Mouse (Mus musculus) ES-Bruce4 (cell line): Measurements from ENCODE around the gene Arhgef16. TPM values are rescaled to one million over a fixed set of nuclear protein-coding genes. Genes with fewer than 3 reads are reported as not detected.

Experiments
- H3K27ac ChIP-seq: 2 replicates; pipeline ENCODE4 v1.5.1; 2012; ENCODE audit warnings: low read length, inconsistent platforms; ENCODE audit not compliant: insufficient read depth
- H3K27me3 ChIP-seq: 2 replicates; pipeline ENCODE4 v1.6.1; 2012; ENCODE audit warnings: mild to moderate bottlenecking, low read length, inconsistent platforms; ENCODE audit not compliant: control insufficient read depth, poor library complexity, insufficient read depth, severe bottlenecking
- H3K36me3 ChIP-seq: 2 replicates; pipeline ENCODE4 v1.6.1; 2012; ENCODE audit warnings: inconsistent platforms, mild to moderate bottlenecking, low read length, moderate library complexity; ENCODE audit not compliant: control insufficient read depth, poor library complexity, insufficient read depth, severe bottlenecking
- H3K4me1 ChIP-seq: one replicate; pipeline ENCODE4 v1.8.1; 2011; ENCODE audit warnings: low read length; ENCODE audit not compliant: control insufficient read depth, insufficient read depth
- H3K4me3 ChIP-seq: 2 replicates; pipeline ENCODE4 v1.5.1; 2011; ENCODE audit warnings: low read depth, mild to moderate bottlenecking, low read length
- H3K9ac ChIP-seq: 2 replicates; pipeline ENCODE4 v1.6.1; 2012; ENCODE audit warnings: low read depth, mild to moderate bottlenecking, inconsistent platforms; ENCODE audit not compliant: poor library complexity, severe bottlenecking
- H3K9me3 ChIP-seq: replicated peaks from 2 replicates; pipeline ENCODE4 v1.6.1; 2012; ENCODE audit warnings: mild to moderate bottlenecking, low read length, inconsistent platforms; ENCODE audit not compliant: control insufficient read depth, poor library complexity, insufficient read depth, severe bottlenecking
- CTCF ChIP-seq: IDR thresholded peaks from one replicate; pipeline ENCODE4 v1.8.1; 2011; ENCODE audit warnings: low read depth, low read length
- EP300 ChIP-seq: IDR thresholded peaks from 2 replicates; pipeline ENCODE4 v1.6.1; 2011; ENCODE audit warnings: low read depth, low read length; ENCODE audit not compliant: insufficient read depth
- POLR2A ChIP-seq: IDR thresholded peaks from one replicate; pipeline ENCODE4 v1.8.1; 2011; ENCODE audit warnings: low read length; ENCODE audit not compliant: insufficient read depth
- polyA plus RNA-seq: library from polyadenylated mRNA; stranded (reverse); fragments of >200 nt; gene quantifications from 2 replicates; pipeline ENCODE4 v1.2.4, GENCODE M21; 2011; ENCODE audit warnings: low read depth; ENCODE audit not compliant: missing spikeins, insufficient read depth, insufficient read length

The Arhgef16 gene
- polyA plus RNA-seq, 1 experiment = 38.5 TPM

DNA sequence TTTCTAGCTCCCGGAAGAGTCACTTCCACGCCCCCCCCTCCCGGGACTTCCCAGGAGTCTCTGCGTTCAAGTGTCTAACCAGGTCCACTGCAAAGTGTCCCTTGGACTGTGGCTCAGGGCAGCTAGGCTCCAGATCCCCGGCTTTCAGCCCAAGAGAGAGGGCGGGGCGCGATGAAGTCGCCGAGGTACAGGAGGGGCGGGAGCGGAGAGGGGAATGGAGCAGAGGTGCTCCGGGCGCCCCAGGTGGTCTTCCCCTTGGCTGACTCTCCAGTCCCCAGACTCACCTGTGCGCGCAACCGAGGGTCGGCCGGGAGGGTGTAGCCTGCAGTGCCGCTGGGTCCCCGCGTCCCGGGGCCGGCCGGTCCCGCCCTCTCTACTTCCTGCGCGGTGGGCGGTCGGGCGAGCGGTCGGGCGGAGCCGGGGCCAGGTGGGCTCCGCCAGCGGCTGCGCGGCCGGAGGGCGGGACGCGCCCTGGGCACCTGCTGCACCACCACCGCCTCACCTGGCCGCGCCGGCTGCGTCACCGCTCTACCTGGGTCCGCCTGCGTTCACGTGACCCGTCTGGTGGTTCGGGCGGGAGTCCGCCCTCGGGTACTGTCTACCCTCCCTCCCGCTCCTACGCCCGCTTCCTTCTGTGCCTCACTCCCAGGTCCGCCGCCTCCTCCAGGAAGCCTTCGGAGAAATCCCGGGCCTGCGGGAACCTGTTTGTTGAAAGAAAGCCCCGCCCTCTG is 1.8 kb downstream of the Arhgef16 start:
- H3K4me1 ChIP-seq = peaks cover 6% of the 10 kb centered on the region
- no peaks in the 10 kb centered on the region for H3K9me3 ChIP-seq
- peak overlapping the region; percentile 65 for H3K9ac ChIP-seq
- H3K27ac ChIP-seq = no peak overlapping the region
- H3K27me3 ChIP-seq = no peaks in the 10 kb centered on the region
- H3K36me3 ChIP-seq = no peaks in the 10 kb centered on the region
- TF ChIP-seq CTCF = no peak
- TF ChIP-seq POLR2A = peak; percentile 37
- TF ChIP-seq EP300 = 0 out of 2 replicates have a peak, but pooled peaks have one; percentile 35
- peak overlapping the region; percentile 75 for H3K4me3 ChIP-seq

DNA sequence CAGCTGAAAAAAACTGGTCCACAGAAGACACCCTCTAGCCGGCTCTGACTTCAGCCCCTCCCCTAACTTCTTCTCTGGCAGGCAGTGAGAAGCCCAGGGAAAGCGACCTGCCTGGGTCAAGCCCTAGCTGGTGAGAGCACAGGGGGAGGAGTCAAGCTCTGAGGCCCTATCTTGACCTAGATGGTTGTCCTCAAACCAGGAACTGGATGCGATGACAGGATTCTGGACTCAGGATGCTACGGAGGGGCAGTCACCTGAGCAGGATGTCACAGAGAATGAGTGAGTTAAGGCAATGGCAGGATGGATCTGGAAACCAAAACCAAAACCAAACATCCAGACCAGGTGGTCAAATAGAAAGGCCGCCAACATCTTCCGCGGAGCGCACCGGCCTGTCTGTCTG is 3.7 kb downstream of the Arhgef16 start:
- no peak for TF ChIP-seq CTCF
- TF ChIP-seq EP300 = 0 out of 2 replicates have a peak, but pooled peaks have one; percentile 36
- H3K36me3 ChIP-seq = no peaks in the 10 kb centered on the region
- no peaks in the 10 kb centered on the region for H3K9me3 ChIP-seq
- peak overlapping the region; percentile 7; the same call in 1 of the 2 replicates for H3K27ac ChIP-seq
- no peak overlapping the region for H3K9ac ChIP-seq
- H3K4me3 ChIP-seq = peak overlapping the region; percentile 22
- H3K27me3 ChIP-seq = no peaks in the 10 kb centered on the region
- H3K4me1 ChIP-seq = peaks cover 6% of the 10 kb centered on the region

DNA sequence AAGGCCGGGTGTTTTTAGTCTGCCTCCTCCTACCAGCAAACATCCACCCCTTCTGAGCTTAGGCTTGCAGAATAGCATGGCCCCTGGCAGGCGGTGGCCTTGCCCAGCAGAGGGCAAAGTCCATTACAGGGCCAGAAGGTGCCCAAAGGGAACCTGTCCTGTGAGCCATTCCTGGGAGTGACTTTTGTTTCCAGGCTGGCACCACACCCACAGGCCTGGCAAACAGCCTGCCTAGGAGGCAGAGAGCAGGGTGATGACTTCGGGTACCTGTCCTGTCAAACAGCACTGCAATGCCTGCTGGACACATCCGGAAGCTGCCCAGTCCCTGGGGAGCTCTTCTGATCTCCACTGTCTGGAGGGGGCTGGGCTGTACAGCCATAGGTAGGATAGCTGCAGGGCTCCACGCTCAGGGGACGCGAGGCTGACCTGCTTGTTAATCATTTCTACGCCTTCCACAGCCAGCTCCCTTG is 7.2 kb downstream of the Arhgef16 start:
- no peak overlapping the region for H3K9ac ChIP-seq
- H3K27ac ChIP-seq = no peak overlapping the region
- no peaks in the 10 kb centered on the region for H3K36me3 ChIP-seq
- no peaks in the 10 kb centered on the region for H3K9me3 ChIP-seq
- H3K4me3 ChIP-seq = no peak overlapping the region
- TF ChIP-seq CTCF (no peak), EP300 (no peak), POLR2A (no peak)
- no peaks in the 10 kb centered on the region for H3K27me3 ChIP-seq
- H3K4me1 ChIP-seq = peaks cover 2% of the 10 kb centered on the region

DNA sequence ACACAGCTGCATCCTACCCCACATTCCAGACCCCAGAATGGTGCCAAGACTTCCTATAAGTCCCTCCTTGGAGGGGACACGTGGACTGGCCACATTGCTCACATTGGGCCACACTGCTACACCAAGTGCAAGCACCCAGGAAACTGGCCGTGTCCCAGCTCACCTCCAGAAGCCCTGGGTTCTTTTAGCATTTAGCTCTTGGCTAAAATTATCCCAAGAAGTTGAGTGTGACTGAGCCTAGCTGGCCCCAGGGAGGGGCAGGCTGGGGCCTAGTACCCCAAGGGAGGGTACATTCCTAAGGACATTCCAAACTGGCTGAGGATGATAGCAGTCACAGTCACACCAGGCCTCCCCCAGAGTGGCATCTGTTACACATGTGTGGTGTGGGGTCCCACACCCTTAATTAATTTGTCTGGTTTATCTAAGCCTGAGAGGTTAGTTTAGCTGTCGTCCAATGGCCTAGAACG is 7.7 kb downstream of the Arhgef16 start:
- Histone ChIP-seq H3K4me1 (peaks cover 2% of the 10 kb centered on the region), H3K27me3 (no peaks in the 10 kb centered on the region), H3K27ac (no peak overlapping the region), H3K9ac (no peak overlapping the region), H3K4me3 (no peak overlapping the region), H3K9me3 (no peaks in the 10 kb centered on the region), H3K36me3 (no peaks in the 10 kb centered on the region)
- TF ChIP-seq CTCF (no peak), EP300 (no peak), POLR2A (no peak)

DNA sequence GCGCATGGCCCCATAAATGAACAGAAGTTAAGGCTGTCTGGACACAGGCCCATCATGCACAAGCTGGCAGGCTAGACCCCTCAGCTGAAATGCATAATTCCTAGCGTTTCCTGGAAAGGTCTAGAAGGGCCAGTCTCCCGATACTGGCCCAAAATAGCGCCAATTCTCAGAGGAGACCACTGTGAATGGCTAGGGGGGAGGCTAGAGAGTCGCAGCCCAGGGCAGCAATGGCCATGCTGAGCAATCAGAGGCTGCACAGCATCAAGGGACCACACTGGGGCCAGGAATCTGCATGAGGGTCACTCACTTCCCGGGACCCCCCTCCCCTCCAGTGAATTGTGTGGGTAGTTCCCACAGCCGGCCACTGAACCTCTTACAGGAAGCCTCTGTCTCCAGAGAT is 17.8 kb downstream of the Arhgef16 start:
- no peak overlapping the region for H3K27ac ChIP-seq
- no peak overlapping the region for H3K4me3 ChIP-seq
- TF ChIP-seq EP300 = no peak
- no peak for TF ChIP-seq CTCF
- no peaks in the 10 kb centered on the region for H3K9me3 ChIP-seq
- no peaks in the 10 kb centered on the region for H3K27me3 ChIP-seq
- no peaks in the 10 kb centered on the region for H3K4me1 ChIP-seq
- 0 out of 2 replicates have a peak, but pooled peaks cover 4% of the 10 kb centered on the region for H3K36me3 ChIP-seq
- H3K9ac ChIP-seq = no peak overlapping the region

DNA sequence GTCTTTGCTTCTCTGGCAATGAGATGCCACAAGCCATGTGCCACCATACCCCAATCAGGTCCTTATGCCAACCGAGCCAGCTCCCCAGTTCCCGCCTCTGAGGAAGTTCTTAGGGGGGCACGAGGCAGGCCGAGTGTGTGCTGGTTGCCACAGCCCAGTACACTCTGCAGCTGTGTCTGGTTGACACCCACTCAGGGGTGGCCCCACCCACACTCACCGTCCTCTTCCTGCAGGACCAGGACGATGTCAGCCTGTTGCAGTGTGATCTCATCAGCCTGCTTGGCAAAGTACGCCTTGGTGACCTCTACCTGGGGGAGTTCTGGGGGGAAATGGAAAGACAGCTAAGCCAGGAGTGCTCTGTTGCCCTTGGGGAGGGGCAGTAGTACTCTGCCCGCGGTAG is 22.0 kb downstream of the Arhgef16 start:
- H3K4me3 ChIP-seq = no peak overlapping the region
- TF ChIP-seq CTCF = no peak
- no peak for TF ChIP-seq EP300
- no peak for TF ChIP-seq POLR2A
- no peak overlapping the region for H3K27ac ChIP-seq
- H3K4me1 ChIP-seq = no peaks in the 10 kb centered on the region
- no peaks in the 10 kb centered on the region for H3K27me3 ChIP-seq
- 0 out of 2 replicates have a peak, but pooled peaks cover 4% of the 10 kb centered on the region for H3K36me3 ChIP-seq
- H3K9ac ChIP-seq = no peak overlapping the region
- H3K9me3 ChIP-seq = no peaks in the 10 kb centered on the region
